Mouse (Mus musculus) brain, adult 2 months (tissue): Measurements from ENCODE around the gene Nfib.

Source experiments
- DNase-seq: peaks from one replicate; pipeline ENCODE4 v3.0.0; 2011; ENCODE audit warnings: low read depth, low spot score

The Nfib gene

GRCm38 (mm10) chr4:82396805-82397204, 308.7 kb downstream of the Nfib start:
- no peak for DNase-seq

GRCm38 (mm10) chr4:82396003-82396402, 309.5 kb downstream of the Nfib start:
- no peak for DNase-seq

DNA sequence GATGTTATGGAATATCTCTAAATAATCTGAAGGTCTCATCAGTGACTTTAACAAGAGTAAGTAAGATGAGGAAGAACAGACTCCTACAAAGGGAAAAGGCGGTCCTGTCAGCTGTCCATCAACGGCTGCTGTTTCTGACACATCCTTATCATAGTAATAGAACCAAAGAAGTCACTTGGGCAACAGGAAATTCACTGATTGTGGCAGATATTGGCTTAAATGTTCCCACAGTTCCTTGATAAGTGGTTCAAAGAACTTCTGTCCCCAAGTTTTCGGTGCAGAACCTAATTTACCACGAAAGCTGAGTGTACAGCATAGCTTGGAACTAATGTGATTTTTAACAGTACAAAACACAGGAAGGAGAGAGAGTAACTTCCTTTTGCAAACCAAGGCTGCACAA, 311.2 kb downstream of the Nfib start:
- DNase-seq = no peak

- no peak for DNase-seq
These were observed 312.5 kb downstream of the Nfib start for GRCm38 (mm10) chr4:82393021-82393420.

DNA sequence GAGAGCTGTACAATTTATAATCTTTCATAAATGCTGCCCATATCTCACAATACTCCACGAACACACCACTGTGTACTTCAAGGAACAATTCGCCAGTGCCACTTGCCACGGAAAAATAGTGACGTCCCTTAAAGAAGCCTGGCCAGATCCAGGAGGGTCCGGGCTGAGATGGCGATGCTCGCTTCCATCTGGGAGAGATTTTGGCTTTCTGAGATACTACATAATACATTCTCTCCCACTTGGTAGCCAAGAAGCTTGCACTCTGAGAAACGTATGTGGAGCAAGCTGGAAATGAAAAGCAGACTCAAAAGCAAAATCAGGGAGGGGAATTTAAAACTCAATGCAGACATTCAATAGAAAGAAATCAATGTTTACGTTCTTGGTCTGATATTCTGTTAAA, 313.1 kb downstream of the Nfib start:
- no peak for DNase-seq

DNA sequence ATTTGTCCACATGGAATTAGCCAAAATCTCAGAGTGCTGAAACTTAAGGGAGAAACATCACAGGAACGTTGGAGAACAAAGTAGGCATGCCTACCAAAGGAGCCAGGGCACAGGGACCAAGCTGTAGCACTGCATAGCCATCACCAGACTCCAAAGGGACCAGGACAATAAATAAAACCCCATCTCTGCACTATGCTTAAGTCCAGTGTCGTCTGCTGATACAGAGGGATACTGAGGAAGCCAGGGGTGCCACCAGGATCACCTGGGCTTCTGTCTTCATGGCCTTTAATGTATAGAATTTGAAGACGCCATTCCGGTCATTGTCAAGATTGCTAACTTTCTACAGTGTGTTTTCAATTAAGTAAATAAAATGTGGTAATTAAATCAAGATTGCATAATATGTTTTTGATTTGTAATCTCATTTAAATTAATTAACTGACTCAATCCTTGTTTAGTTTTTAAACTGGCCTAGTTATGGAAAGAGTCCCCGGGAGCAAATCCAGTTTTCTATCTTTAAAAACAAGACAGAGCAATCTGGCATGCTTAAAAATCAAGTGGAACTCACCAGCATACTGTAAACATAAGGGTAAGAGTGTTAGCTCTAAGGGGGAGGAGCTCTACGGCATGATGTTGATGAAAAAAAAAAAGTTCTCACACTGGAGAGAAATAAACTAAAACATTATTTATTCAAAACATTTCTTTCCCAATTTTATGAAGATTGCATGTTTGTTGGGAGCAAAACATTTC, 313.7 kb downstream of the Nfib start:
- DNase-seq = no peak

GRCm38 (mm10) chr4:82390545-82390944, 315.0 kb downstream of the Nfib start:
- DNase-seq = no peak

- no peak for DNase-seq
These were observed 315.7 kb downstream of the Nfib start for GRCm38 (mm10) chr4:82389876-82390275.

- no peak for DNase-seq
These were observed 317.9 kb downstream of the Nfib start for GRCm38 (mm10) chr4:82387620-82388019.

DNA sequence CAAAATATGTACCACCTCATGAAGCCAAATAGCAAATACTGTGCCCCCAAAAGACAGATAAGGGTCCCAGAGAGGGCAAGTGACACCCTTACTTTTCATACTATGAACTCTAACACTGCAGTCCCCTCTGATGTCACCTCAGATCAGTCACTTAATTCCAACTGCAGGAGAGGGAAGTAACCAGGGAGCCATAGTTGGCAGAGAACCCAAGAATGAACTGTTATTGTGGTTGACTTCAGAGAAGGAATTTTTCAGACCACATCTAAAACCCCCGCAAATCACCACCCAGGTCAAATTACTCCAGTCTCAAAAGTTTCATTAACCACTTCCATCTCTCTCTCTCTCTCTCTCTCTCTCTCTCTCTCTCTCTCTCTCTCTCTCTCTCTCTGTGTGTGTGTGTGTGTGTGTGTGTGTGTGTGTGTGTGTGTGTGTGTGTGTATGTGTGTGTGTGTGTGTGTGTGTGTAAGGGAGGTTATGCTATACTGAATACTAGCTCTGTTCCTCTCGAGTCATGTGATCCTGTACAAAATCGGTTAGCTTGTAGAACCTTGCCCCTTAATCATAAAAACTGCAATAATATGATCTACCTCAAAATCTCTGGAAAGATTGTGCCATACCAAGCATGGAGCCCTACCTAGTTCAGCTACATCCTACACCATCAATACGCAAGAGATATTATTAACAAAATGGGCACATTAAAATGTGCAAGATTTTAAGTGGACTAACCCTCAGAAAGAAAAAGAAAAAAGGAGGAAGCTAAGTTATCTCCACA, 319.1 kb downstream of the Nfib start:
- no peak for DNase-seq

GRCm38 (mm10) chr4:82385638-82386037, 319.9 kb downstream of the Nfib start:
- no peak for DNase-seq

DNA sequence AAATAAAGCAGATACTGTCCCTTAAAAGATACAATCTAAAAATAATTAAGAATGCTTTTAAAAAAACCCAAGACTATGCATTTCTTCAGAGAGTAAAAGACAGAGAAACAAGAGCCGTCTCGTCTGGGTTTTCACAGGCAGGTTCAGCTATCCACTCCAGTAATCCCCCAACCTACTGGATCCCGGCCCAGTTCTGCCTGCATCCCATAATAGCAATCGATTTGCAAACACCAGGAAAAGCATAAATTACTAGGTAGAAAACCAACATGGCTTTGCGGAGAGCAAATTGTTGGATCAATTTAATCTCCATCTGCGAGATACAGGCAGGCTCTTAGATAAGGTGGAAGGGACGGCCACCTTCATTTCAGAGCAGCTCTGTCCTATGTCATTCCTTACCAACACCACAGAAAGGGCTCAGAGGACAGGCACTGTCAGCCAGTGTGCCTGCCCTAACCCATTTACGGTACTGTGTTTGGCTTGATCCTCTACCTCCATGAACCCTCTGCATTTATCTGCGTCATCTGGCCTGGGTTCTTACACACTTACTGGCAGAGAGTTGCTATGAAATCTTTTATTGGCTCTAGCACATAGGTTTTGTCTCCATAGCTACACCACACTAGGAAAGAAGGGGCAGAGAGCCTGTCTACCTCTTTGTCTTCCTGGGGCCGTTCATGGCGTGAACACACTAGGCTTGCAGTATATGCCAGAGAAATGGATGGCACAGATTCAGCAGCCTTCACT, 321.4 kb downstream of the Nfib start:
- peak; percentile 70 for DNase-seq

DNA sequence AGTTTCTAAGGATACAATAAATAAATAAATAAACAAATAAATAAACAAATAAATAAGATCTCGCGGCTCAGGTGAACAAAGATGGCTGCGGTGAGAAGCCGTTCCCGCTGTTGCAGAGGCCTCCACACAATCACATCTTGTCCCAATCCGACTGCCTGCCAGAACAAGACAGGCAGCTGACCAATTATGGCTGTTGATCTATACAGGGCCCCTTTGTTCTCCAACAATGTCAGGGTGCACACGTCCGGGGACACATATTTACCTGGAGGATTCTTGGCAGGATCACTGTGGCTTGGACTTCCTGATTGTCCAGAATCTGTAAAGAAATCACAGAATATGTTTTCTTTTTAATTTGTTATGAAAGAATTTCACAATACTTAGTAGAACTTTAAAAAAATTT, 322.2 kb downstream of the Nfib start:
- DNase-seq = peak; percentile 70

GRCm38 (mm10) chr4:82381786-82382185, 323.8 kb downstream of the Nfib start:
- no peak for DNase-seq

GRCm38 (mm10) chr4:82380578-82380977, 325.0 kb downstream of the Nfib start:
- DNase-seq = no peak

GRCm38 (mm10) chr4:82378050-82378449, 327.5 kb downstream of the Nfib start:
- no peak for DNase-seq

DNA sequence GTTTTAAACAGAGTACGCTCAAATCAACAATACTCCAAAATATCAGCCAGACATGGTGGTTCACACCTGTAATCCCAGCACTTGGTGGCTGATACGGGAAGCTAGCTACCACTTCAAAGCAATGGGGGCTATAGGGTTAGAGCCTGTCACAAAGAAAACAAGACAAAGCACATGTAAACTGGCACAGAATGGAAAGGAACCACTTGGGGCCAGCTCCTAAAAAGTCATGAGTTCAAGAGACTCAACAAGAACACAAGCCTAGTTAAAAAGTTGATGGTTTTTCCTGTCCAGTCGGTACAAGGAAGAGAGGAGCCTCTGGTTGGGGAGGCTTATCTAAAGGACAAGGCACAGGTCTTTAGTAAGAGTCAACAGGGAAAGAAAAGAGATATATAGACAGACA, 327.9 kb downstream of the Nfib start:
- DNase-seq = no peak

DNA sequence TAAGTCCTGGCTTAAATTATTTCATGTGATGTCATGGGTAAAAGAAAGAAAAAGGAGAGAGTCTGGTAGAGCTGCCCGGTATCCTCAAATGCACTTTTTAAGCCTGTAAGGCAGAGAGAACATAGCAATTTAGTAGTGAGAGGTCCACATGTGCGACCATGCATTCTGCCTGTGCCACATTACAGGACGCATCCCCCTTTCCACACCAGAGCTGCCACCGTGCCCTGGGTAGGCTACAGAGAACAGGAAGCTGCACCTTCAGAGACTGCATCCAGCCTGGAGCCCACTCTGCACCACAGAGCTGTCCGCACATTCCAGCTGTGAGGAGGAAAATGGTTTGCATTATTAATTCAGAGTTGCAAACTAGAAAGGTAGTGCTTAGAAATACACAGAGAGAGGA, 331.0 kb downstream of the Nfib start:
- DNase-seq = no peak

DNA sequence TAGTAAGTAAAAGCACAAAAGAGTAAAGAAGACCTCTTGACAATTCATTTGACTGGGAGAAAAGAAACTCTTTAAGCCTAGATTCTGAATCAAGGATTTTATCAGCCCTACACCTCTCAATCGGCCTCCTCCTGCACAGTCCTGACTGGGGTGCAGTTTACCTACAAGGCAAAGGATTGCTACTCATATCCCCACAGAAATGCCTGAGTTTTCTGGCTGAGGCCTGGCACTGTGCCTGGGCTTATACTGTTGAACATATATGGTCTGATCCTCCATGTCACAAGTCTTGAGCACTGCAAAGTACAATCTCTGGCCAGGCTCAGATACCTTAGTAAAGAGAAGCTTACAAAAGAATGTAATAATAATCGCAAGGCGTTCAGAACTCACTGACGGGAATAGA, 333.3 kb downstream of the Nfib start:
- no peak for DNase-seq

GRCm38 (mm10) chr4:82371471-82371870, 334.1 kb downstream of the Nfib start:
- no peak for DNase-seq

DNA sequence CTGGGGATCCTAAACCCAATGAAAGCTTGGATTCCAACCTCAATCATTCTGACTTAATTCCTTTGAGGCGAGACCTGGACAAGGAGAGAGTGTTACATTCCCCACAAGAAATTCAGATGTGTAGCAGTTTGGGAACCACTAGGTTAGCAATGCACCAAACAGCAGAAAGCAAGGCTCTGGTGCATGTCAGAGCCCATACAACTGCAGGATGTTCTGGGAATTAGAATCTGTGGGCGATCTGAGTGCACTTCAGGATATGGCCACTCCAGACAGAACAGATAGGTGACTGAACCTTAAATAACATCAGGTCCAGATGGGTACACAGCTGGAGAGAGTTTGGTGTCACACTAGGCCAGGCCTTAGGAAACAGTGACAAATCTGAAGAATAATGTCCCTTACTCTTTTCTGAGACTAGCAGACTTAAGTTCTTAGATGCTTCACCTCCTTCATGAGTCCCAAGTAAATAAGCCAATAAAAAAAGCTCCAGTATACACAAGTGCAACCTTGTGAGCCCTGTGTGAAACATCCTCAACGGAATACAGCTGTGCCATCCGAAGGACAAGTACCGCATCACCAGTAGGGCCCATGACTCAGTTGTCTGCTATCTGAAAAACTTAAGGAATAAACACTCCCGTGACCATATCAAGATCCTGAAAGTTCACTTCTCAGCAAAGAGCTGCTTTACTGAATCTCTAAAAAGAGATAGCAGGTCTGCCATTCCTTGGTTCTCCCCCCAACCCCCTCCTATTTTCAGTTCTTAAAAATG, 336.4 kb downstream of the Nfib start:
- no peak for DNase-seq
